Mouse (Mus musculus): Measurements from ENCODE around the gene Ampd3.

GRCm38 (mm10) chr7:110811529-110811928 lies 43.5 kb downstream of the Ampd3 start:
- TF ChIP-seq RAD21 (IDR thresholded peaks at IDR 0.05; ENCODE audit: low read depth, low read length), result no peak
- TF ChIP-seq CTCF (IDR thresholded peaks at IDR 0.05 in 2 of 3, conservative IDR thresholded peaks at IDR 0.05 in 1 of 3; ENCODE audit: control insufficient read depth in 1 of 3, insufficient read depth in 1 of 3, low read depth in 2 of 3, low read length in 3 of 3, poor library complexity in 1 of 3, severe bottlenecking in 1 of 3), result no peak
